Mouse (Mus musculus): Measurements from ENCODE around the gene Defb22. TPM values are rescaled to one million over a fixed set of nuclear protein-coding genes. Genes with fewer than 3 reads are reported as not detected.

Gene Defb22
- total and polyA plus RNA-seq, 3 experiments = not detected

DNA sequence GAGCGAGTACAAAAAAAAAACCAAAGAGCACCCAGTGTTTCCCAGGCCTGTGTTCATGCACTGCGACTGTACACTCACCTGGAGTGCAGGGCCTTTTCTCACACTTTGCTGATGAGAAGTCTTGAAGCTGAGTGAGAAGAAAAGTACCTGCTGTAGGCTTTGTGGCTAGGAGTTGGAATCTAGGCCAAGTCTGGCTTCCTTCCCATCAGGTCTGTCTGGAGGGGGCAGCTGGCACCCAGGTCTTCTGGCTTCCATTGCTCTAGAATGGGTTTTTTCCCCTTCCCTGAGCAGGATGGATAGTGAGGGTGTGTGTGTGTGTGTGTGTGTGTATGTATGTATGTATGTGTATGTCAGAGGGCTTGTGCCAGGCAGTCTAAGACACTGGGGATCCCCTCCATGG lies 50.1 kb downstream of the Defb22 start:
- no peak for DNase-seq

DNA sequence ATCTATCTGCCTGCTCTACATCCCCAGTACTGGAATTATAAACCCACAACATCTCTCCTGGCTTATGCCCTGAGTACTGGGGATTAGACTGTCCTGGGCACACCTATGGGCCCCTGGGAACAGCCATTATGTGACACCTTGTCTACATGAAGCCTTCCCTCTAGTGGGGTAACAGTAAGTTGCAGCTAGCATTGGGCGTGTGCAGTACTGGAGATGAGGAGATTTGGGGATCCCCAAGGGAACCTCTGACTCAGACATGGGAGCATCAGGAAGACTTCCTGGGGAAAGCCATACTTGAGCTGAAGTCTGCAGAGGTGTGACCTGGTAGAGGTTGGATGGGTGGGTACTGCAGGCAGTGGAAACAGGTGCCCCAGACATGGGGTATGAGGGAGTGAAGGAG lies 51.0 kb downstream of the Defb22 start:
- no peak for DNase-seq

DNA sequence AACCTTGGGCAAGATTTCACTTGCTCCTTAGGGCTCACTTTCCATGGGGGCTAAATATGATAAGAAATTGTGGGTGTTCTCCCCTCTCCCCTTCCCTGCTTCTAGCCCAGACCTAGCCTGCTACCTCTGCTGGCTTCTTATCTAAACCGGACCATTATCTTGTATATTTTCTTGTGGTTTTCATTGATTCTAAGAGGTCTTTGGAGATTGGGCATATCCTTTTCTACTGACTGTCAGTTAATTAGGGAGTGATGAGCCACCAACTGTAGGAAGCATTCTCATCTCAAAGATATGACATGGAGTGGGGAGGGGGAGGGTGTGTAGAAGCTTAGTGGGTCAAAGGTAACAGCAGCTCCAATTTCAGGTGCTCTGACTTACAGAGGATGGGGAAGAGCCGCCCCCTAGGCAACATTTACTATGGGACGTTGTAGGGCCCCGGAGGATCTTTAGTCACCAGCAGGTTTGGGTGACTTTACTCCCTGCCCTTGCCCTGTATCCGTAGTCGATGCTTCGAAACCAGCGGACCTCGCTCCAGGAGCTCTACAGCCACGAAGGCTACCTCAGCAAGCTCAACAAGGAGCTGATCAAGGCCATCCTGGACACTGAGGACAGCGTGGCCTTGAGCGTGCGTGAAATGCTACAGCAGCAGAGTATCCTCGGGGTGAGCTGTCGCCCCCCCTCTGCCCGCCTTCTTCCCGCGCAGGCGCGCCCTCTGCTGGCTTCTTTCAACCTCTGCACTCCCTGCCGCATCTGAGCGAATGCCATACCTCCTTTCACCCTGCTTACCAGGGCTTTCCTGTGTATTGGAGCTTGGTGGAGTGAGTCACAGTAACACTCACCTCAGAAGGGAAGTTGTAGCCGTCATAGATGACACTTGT lies 52.7 kb downstream of the Defb22 start:
- peak; percentile 91 for DNase-seq

DNA sequence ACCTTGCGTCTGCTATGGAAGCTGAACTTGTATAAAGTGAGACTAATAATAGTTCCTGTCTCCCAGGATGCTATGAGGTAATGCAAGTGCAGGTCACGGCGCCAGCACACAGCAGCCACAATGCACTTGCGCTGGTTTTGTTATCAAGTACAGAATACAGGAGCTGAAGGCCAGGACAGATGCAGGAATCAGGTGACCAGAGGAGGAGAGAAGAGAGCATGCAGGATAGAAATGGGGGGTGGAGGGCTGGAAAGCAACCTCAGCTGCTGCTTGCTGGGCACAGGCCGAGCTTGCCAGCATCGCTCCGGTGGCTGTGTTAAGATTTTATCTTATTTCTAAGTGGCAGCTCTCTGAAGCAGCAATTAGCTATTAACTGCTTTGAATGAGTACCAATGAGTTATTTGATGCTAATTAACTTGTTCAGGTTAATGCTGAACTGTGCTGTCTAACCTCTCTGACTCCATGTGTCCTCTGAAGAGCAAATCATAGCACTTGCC lies 53.5 kb downstream of the Defb22 start:
- DNase-seq = no peak

Other genes with a start within 250 kb of the Defb22 start
- gene Tbc1d20, start 196.3 kb downstream of the Defb22 start, total RNA-seq (2021) = 100 to 1,000 TPM; 121 to 162 TPM
- 63.3 and 69.8 TPM in 2 replicates for gene Tbc1d20, start 196.3 kb downstream of the Defb22 start, polyA plus RNA-seq (2012; rRNA removed)
- 100 to 1,000 TPM; 103 to 107 TPM for gene Rbck1, start 157.5 kb downstream of the Defb22 start, total RNA-seq (2021)
- 328 and 381 TPM in 2 replicates for gene Rbck1, start 157.5 kb downstream of the Defb22 start, polyA plus RNA-seq (2012; rRNA removed)
- gene Trib3, start 146.1 kb downstream of the Defb22 start, total RNA-seq (2021) = 10 to 100 TPM in 1 of 2 experiments, 1 to 10 TPM in 1; 2.8 to 23.9 TPM
- 5.8 and 6.9 TPM in 2 replicates for gene Trib3, start 146.1 kb downstream of the Defb22 start, polyA plus RNA-seq (2012; rRNA removed)
- gene Nrsn2, start 113.5 kb downstream of the Defb22 start, total RNA-seq (2021) = 1 to 10 TPM; 3.9 to 5.0 TPM
- 7.4 and 8.4 TPM in 2 replicates for gene Nrsn2, start 113.5 kb downstream of the Defb22 start, polyA plus RNA-seq (2012; rRNA removed)
- 10 to 100 TPM in 1 of 2 experiments, 1 to 10 TPM in 1; 6.2 to 11.0 TPM for gene Sox12, start 92.1 kb downstream of the Defb22 start, total RNA-seq (2021)
- 13.7 and 15.9 TPM in 2 replicates for gene Sox12, start 92.1 kb downstream of the Defb22 start, polyA plus RNA-seq (2012; rRNA removed)
- gene Zcchc3, start 75.1 kb downstream of the Defb22 start, total RNA-seq (2021) = 1 to 10 TPM; 5.4 to 7.8 TPM
- gene Zcchc3, start 75.1 kb downstream of the Defb22 start, polyA plus RNA-seq (2012; rRNA removed) = 3.3 and 3.7 TPM in 2 replicates
- gene 6820408C15Rik, start 74.6 kb downstream of the Defb22 start, total RNA-seq (2021) = under 1 TPM; 0.32 to 0.35 TPM
- gene 6820408C15Rik, start 74.6 kb downstream of the Defb22 start, polyA plus RNA-seq (2012; rRNA removed) = 0.07 and 0.13 TPM in 2 replicates
- gene Defb23, start 25.5 kb downstream of the Defb22 start, total RNA-seq (2021) = not detected
- gene Defb23, start 25.5 kb downstream of the Defb22 start, polyA plus RNA-seq (2012; rRNA removed) = not detected in 2 replicates
- not detected for gene Defb20, start 13.1 kb downstream of the Defb22 start, total RNA-seq (2021)
- not detected in 2 replicates for gene Defb20, start 13.1 kb downstream of the Defb22 start, polyA plus RNA-seq (2012; rRNA removed)
- not detected for gene Defb26, start 21.6 kb upstream of the Defb22 start, total RNA-seq (2021)
- not detected in 2 replicates for gene Defb26, start 21.6 kb upstream of the Defb22 start, polyA plus RNA-seq (2012; rRNA removed)
- gene Defb28, start 28.1 kb upstream of the Defb22 start, total RNA-seq (2021) = not detected
- not detected in 2 replicates for gene Defb28, start 28.1 kb upstream of the Defb22 start, polyA plus RNA-seq (2012; rRNA removed)
- not detected for gene Defb29, start 50.0 kb upstream of the Defb22 start, total RNA-seq (2021)
- gene Defb29, start 50.0 kb upstream of the Defb22 start, polyA plus RNA-seq (2012; rRNA removed) = not detected in 2 replicates
- not detected for gene Gm17416, start 79.2 kb upstream of the Defb22 start, total RNA-seq (2021)
- not detected in 2 replicates for gene Gm17416, start 79.2 kb upstream of the Defb22 start, polyA plus RNA-seq (2012; rRNA removed)
- not detected for gene Defb21, start 82.6 kb upstream of the Defb22 start, total RNA-seq (2021)
- not detected in 2 replicates for gene Defb21, start 82.6 kb upstream of the Defb22 start, polyA plus RNA-seq (2012; rRNA removed)
- under 1 TPM in 1 of 2 experiments, not detected in 1; 0.90 TPM for gene Defb19, start 90.2 kb upstream of the Defb22 start, total RNA-seq (2021)
- not detected in 2 replicates for gene Defb19, start 90.2 kb upstream of the Defb22 start, polyA plus RNA-seq (2012; rRNA removed)
- gene Defb45, start 109.3 kb upstream of the Defb22 start, total RNA-seq (2021) = not detected
- not detected in 2 replicates for gene Defb45, start 109.3 kb upstream of the Defb22 start, polyA plus RNA-seq (2012; rRNA removed)
- gene Defb36, start 114.2 kb upstream of the Defb22 start, total RNA-seq (2021) = under 1 TPM in 1 of 2 experiments, not detected in 1; 0.73 TPM
- 0.86 and 0.95 TPM in 2 replicates for gene Defb36, start 114.2 kb upstream of the Defb22 start, polyA plus RNA-seq (2012; rRNA removed)
- not detected for gene Defb25, start 132.9 kb upstream of the Defb22 start, total RNA-seq (2021)
- gene Defb25, start 132.9 kb upstream of the Defb22 start, polyA plus RNA-seq (2012; rRNA removed) = 1.0 TPM in 1 of 2 replicates, not detected in the other
- 10 to 100 TPM; 11.3 to 18.1 TPM for gene Rem1, start 136.8 kb upstream of the Defb22 start, total RNA-seq (2021)
- 11.9 and 21.0 TPM in 2 replicates for gene Rem1, start 136.8 kb upstream of the Defb22 start, polyA plus RNA-seq (2012; rRNA removed)
- gene H13, start 179.3 kb upstream of the Defb22 start, total RNA-seq (2021) = 100 to 1,000 TPM; 164 to 202 TPM
- 358 and 395 TPM in 2 replicates for gene H13, start 179.3 kb upstream of the Defb22 start, polyA plus RNA-seq (2012; rRNA removed)
- gene Mcts2, start 196.9 kb upstream of the Defb22 start, total RNA-seq (2021) = 10 to 100 TPM; 26.7 to 32.9 TPM
- gene Mcts2, start 196.9 kb upstream of the Defb22 start, polyA plus RNA-seq (2012; rRNA removed) = 1.9 and 2.3 TPM in 2 replicates
- gene Id1, start 246.1 kb upstream of the Defb22 start, total RNA-seq (2021) = 10 to 100 TPM; 41.5 to 67.3 TPM
- gene Id1, start 246.1 kb upstream of the Defb22 start, polyA plus RNA-seq (2012; rRNA removed) = 186 and 275 TPM in 2 replicates